Mouse (Mus musculus): ENCODE measurements around the gene Fam25c. TPM values are rescaled to one million over a fixed set of nuclear protein-coding genes. Genes with fewer than 3 reads are reported as not detected.
"Not testable (repeated sequence)": the region's sequence is repeated elsewhere in the genome, so short reads cannot be mapped to it uniquely, and the experiment has no call there.

Fam25c gene
- polyA plus RNA-seq, 1 experiment from 2014 or later, result not detected

DNA sequence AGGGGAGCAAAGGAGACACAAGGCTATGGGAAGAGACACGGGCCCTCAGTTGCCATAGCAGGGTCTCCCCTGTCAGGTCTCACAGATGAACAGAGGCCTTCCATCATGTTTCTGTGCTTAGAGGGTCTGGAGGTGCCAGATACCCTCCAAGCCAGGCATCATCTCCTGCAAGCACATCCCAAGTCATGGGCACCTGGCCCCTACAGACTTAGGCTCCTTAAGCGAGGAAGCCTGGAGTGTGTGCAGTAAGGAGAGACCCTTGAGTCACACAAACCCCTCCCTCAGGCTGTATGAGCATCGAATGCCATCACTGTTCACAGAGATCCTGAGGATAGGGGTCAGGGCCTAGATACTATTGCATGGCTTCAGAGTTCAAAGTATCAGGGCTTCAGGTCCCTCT, 15.7 kb upstream of the Fam25c start:
- no peaks in the 10 kb centered on the region for H3K36me3 ChIP-seq (ENCODE audit: control insufficient read depth, insufficient read depth, low read length)

DNA sequence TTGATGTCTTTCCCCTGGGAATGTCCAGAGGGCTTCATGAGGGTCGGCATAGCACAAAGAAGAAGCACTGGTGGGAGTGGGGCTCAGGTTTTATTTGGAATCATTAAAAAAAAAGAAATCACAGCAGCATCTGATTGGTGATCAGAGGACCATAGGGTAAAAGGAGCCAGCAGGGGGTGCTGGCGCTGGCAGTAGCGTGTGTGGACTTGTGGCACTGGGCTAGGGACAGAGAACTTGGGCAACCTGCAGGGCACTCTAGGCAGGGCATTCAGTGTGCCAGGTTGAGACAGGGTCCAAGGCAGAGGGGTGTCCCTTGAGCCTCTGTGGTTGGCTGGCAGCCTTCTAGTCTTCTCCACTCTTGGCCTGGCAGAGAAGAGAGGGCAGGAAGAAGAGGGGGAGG, 15.0 kb upstream of the Fam25c start:
- no peak for ATAC-seq
- Histone ChIP-seq H3K4me3 (ENCODE audit: low read length) (no peak overlapping the region), H3K9ac (ENCODE audit: low read depth, low read length) (no peak overlapping the region), H3K4me2 (ENCODE audit: low read length) (no peak overlapping the region), H3K9me3 (ENCODE audit: control insufficient read depth, low read length) (no peaks in the 10 kb centered on the region; the same call in 1 of the 2 replicates), H3K4me1 (ENCODE audit: control insufficient read depth, insufficient read depth, low read depth, low read length) (peaks cover 5% of the 10 kb centered on the region), H3K27me3 (replicated peaks; ENCODE audit: control insufficient read depth, insufficient read depth, low read length) (no peaks in the 10 kb centered on the region), H3K36me3 (ENCODE audit: control insufficient read depth, insufficient read depth, low read length) (no peaks in the 10 kb centered on the region), H3K27ac (ENCODE audit: low read depth, low read length) (no peak overlapping the region)
- WGBS, result 60% methylated on average over 3 of the region's 3 CpGs

More for the DNA sequence above, 15.7 kb upstream of the Fam25c start:
- Histone ChIP-seq H3K4me2 (ENCODE audit: low read length) (no peak overlapping the region), H3K4me3 (ENCODE audit: low read length) (no peak overlapping the region), H3K9me3 (ENCODE audit: control insufficient read depth, low read length) (no peaks in the 10 kb centered on the region), H3K27me3 (replicated peaks; ENCODE audit: control insufficient read depth, insufficient read depth, low read length) (no peaks in the 10 kb centered on the region), H3K4me1 (ENCODE audit: control insufficient read depth, insufficient read depth, low read depth, low read length) (peaks cover 5% of the 10 kb centered on the region), H3K9ac (ENCODE audit: low read depth, low read length) (no peak overlapping the region), H3K27ac (ENCODE audit: low read depth, low read length) (no peak overlapping the region)
- ATAC-seq, result no peak
- WGBS, result 94% methylated on average over 3 of the region's 3 CpGs

DNA sequence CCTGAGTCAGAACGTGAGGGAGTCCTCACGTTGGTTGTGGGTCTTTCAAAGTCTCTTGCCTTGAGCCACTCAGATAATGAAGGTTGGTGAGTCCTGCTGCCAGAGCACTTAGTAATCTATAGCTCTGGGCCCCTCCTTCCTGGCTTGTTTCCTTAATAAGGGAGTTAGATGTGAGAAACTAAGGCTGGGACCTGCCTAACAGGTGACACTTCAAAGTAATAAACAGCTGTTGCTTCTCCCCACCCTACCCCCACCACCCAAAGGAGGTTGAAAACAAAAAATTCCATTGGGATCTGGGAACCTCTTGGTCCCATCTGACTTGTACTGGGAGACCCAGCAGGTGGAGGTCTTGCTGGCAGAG, 9.9 kb upstream of the Fam25c start:
- Histone ChIP-seq H3K4me1 (ENCODE audit: control insufficient read depth, insufficient read depth, low read depth, low read length) (peaks cover 9% of the 10 kb centered on the region), H3K27ac (ENCODE audit: low read depth, low read length) (no peak overlapping the region), H3K4me2 (ENCODE audit: low read length) (no peak overlapping the region), H3K4me3 (ENCODE audit: low read length) (no peak overlapping the region), H3K36me3 (ENCODE audit: control insufficient read depth, insufficient read depth, low read length) (no peaks in the 10 kb centered on the region), H3K9ac (ENCODE audit: low read depth, low read length) (no peak overlapping the region), H3K27me3 (replicated peaks; ENCODE audit: control insufficient read depth, insufficient read depth, low read length) (no peaks in the 10 kb centered on the region), H3K9me3 (ENCODE audit: control insufficient read depth, low read length) (no peaks in the 10 kb centered on the region; the same call in 1 of the 2 replicates)
- WGBS, result 88% methylated on average over 2 of the region's 2 CpGs
- ATAC-seq, result no peak

DNA sequence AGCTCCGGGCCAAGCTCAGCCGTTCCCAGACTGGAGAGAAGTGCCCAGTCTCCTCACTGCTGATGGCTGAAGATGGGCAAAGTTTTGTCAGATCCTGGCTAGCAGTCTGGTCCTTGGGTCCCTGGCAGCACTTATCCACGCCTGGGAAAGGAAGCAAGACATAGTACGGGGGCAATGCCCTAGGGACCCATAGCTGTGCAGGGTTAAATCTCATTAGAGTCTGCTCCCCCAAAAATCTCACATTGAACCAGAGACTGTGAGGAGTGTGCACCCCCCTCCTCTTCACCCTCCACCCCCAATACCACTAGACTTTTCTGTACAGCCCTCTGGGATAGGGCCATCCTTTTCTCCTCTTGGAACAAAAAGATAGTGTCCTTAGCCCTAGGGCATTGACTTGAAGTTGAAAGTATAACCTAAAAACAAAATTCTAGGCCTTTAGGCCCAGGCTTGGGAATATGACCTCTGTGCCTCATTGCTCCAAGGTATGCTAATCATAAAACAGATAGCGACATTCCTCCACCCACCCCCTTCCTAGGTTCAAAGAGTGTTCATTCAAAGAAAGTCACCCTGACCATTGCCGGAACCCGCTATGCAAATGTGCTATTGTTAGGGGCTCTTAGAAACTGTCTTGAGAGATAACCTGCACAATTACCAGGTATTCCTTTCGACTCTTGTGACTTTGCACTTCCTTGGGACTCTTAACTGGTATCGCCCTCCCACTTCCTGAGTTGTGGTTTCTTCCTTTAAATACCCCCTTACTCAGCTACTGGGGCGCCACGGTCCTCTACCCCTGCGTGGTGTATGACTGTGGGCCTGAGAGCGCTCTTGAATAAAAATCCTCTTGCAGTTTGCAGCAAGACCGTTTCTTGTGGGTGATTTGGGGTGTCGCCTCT, 9.3 kb upstream of the Fam25c start:
- Histone ChIP-seq H3K4me2 (ENCODE audit: low read length) (peak overlapping the region; percentile 94), H3K9ac (ENCODE audit: low read depth, low read length) (peak overlapping the region; percentile 78), H3K4me3 (ENCODE audit: low read length) (peak overlapping the region; percentile 50)
- WGBS, result 75% methylated on average over 14 of the region's 15 CpGs
- peak; percentile 72; the same call in 1 of the 2 replicates for ATAC-seq
- H3K27ac ChIP-seq (ENCODE audit: low read depth, low read length); H3K4me1 ChIP-seq (ENCODE audit: control insufficient read depth, insufficient read depth, low read depth, low read length); H3K9me3 ChIP-seq (ENCODE audit: control insufficient read depth, low read length); H3K36me3 ChIP-seq (ENCODE audit: control insufficient read depth, insufficient read depth, low read length); H3K27me3 ChIP-seq (replicated peaks; ENCODE audit: control insufficient read depth, insufficient read depth, low read length): not testable (repeated sequence)

DNA sequence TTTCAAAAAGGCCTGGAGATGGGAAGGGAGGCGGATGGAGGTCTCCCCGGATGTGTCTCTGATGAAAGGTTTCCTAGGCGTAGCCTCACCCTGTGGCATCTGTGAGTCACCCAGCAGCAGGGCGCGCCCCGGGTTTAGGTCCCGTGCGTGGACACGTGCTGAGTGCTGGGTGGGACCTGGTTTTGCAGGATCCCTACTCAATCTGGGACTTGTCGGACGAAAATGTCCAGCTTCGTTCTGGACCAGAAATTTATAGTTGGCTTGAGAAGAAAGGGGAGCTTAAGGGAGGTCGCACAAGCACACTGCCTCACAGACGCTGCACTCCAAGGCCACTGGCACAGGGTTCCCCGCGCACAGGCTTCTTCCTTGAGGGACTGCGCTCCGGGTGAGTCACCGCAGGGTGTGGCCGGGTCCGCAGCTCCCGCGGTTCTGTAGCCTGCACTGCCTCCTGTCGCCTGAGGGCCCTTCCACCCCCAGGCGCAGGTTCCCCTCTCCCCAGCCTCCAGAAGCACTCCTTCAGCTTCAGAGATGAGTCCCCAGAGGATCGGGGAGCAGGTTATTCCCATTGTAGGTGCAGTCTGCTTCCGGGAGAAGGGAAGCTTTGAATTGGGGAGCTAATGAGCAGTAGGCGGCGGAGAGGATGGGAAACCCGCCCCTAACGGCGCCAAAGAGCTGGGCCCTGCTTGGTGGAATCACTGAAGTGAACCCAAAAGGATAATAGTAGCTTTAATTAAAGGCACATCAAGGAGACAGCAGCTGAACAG, 8.4 kb upstream of the Fam25c start:
- H3K4me1 ChIP-seq (ENCODE audit: control insufficient read depth, insufficient read depth, low read depth, low read length), result peaks cover 9% of the 10 kb centered on the region
- peak; percentile 83 for ATAC-seq
- H3K4me2 ChIP-seq (ENCODE audit: low read length), result peak overlapping the region; percentile 94
- H3K36me3 ChIP-seq (ENCODE audit: control insufficient read depth, insufficient read depth, low read length), result no peaks in the 10 kb centered on the region
- peak overlapping the region; percentile 78 for H3K9ac ChIP-seq (ENCODE audit: low read depth, low read length)
- WGBS, result 1% methylated on average over 32 of the region's 32 CpGs
- H3K27ac ChIP-seq (ENCODE audit: low read depth, low read length), result peak overlapping the region; percentile 70
- H3K4me3 ChIP-seq (ENCODE audit: low read length), result peak overlapping the region; percentile 50
- no peaks in the 10 kb centered on the region for H3K27me3 ChIP-seq (replicated peaks; ENCODE audit: control insufficient read depth, insufficient read depth, low read length)
- no peaks in the 10 kb centered on the region; the same call in 1 of the 2 replicates for H3K9me3 ChIP-seq (ENCODE audit: control insufficient read depth, low read length)

DNA sequence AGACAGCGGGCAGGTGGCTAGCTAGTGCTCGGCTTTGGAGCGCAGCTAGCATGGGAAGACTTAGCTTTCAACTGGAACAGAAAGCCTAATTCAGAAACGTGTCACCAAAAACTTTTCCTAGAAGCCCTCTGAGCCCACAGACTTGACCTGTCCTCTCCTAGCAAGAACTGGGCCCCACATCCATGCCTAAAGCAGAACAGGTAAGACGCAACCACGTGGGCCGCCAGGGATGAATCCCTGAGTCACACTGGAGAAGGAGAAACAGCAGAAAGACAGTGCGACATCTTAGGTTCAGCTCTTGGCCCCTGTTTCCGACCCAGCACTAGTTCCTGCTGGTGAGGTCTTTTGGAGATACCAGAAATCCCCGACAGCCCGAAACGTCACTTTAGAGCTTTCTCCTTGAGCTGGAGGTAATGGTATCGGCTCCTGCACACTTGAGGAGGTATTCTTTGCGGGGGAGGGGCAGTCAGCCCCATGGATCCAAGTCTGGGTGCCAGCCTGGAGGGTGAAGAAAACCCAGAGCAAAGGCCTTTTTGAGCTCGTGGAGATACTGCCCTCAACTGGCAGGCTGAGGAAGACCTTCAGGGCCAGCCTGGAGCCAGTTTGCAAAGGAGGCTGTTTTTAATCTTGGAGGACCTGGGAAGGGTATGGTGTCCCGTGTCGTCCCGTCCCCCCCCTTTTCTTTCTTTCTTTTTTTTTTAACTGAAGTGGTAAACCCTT, 7.7 kb upstream of the Fam25c start:
- H3K36me3 ChIP-seq (ENCODE audit: control insufficient read depth, insufficient read depth, low read length), result no peaks in the 10 kb centered on the region
- peak overlapping the region; percentile 94 for H3K4me2 ChIP-seq (ENCODE audit: low read length)
- peaks cover 9% of the 10 kb centered on the region for H3K4me1 ChIP-seq (ENCODE audit: control insufficient read depth, insufficient read depth, low read depth, low read length)
- WGBS, result 29% methylated on average over 18 of the region's 18 CpGs
- H3K27me3 ChIP-seq (replicated peaks; ENCODE audit: control insufficient read depth, insufficient read depth, low read length), result no peaks in the 10 kb centered on the region
- H3K27ac ChIP-seq (ENCODE audit: low read depth, low read length), result peak overlapping the region; percentile 70
- peak; percentile 74 for ATAC-seq
- H3K9me3 ChIP-seq (ENCODE audit: control insufficient read depth, low read length), result no peaks in the 10 kb centered on the region; the same call in 1 of the 2 replicates
- peak overlapping the region; percentile 78 for H3K9ac ChIP-seq (ENCODE audit: low read depth, low read length)
- peak overlapping the region; percentile 50 for H3K4me3 ChIP-seq (ENCODE audit: low read length)

DNA sequence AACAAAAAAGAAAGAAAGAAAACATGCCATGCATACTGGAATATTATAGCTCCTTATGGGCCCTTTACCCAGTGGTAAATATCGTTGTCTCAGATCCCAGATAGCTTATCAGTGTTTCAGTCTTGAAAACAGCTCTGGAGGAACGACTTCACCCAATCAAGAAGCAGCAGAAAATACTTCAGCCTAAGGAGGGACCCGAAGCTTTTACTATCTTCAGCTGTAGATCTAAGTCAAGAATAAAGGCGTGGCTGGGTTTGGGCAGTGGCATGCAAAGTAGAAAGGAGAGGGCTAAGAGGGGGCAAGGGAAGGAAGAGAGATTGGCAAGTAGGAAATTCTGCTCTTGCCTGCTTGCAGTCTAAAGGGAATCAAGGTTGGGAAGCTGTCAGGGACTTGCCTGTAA, 6.9 kb upstream of the Fam25c start:
- Histone ChIP-seq H3K9me3 (ENCODE audit: control insufficient read depth, low read length) (no peaks in the 10 kb centered on the region; the same call in 1 of the 2 replicates), H3K4me2 (ENCODE audit: low read length) (no peak overlapping the region), H3K4me1 (ENCODE audit: control insufficient read depth, insufficient read depth, low read depth, low read length) (peaks cover 9% of the 10 kb centered on the region), H3K36me3 (ENCODE audit: control insufficient read depth, insufficient read depth, low read length) (no peaks in the 10 kb centered on the region), H3K27me3 (replicated peaks; ENCODE audit: control insufficient read depth, insufficient read depth, low read length) (no peaks in the 10 kb centered on the region), H3K27ac (ENCODE audit: low read depth, low read length) (no peak overlapping the region), H3K4me3 (ENCODE audit: low read length) (no peak overlapping the region), H3K9ac (ENCODE audit: low read depth, low read length) (no peak overlapping the region)
- 87% methylated on average over 4 of the region's 4 CpGs for WGBS
- ATAC-seq, result no peak

DNA sequence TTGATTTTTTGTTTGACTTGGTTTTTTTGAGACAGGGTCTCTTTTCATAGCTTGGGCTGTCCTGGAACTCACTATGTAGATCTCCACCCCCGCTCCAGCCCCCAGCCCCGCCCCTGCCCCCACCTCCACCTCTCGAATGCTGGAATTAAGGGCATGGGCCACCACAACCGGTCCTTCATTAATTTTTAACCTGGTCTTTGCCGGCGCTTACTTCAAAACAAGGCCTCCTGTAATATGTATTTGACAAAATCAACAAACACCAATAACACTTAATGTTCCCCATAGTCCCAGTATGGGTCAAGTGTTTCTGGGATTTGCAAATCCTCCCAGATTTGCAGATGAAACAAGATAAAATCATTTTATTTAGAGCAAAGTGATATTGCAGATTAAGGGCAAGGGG, 5.0 kb upstream of the Fam25c start:
- Histone ChIP-seq H3K27ac (ENCODE audit: low read depth, low read length) (no peak overlapping the region), H3K4me3 (ENCODE audit: low read length) (no peak overlapping the region), H3K27me3 (replicated peaks; ENCODE audit: control insufficient read depth, insufficient read depth, low read length) (no peaks in the 10 kb centered on the region), H3K9me3 (ENCODE audit: control insufficient read depth, low read length) (no peaks in the 10 kb centered on the region; the same call in 1 of the 2 replicates), H3K9ac (ENCODE audit: low read depth, low read length) (no peak overlapping the region), H3K36me3 (ENCODE audit: control insufficient read depth, insufficient read depth, low read length) (no peaks in the 10 kb centered on the region), H3K4me2 (ENCODE audit: low read length) (no peak overlapping the region), H3K4me1 (ENCODE audit: control insufficient read depth, insufficient read depth, low read depth, low read length) (peaks cover 9% of the 10 kb centered on the region)
- no peak for ATAC-seq
- WGBS, result 39% methylated on average over 6 of the region's 6 CpGs

Data from hindbrain, embryonic 16.5 days (tissue).